Mouse (Mus musculus) regulatory T cell (primary cell): Measurements from ENCODE around the gene Ccdc77.
"Not testable (repeated sequence)": the region's sequence is repeated elsewhere in the genome, so short reads cannot be mapped to it uniquely, and the experiment has no call there.

Experiments used
- in situ Hi-C: fragments of 300-600 bp; cut with MboI, MseI; formaldehyde crosslinking; loops from one replicate; pipeline ENCODE4 v1.15.1; 2025; ENCODE audit warnings: high pct_unique_total_duplicates

Ccdc77 gene

DNA sequence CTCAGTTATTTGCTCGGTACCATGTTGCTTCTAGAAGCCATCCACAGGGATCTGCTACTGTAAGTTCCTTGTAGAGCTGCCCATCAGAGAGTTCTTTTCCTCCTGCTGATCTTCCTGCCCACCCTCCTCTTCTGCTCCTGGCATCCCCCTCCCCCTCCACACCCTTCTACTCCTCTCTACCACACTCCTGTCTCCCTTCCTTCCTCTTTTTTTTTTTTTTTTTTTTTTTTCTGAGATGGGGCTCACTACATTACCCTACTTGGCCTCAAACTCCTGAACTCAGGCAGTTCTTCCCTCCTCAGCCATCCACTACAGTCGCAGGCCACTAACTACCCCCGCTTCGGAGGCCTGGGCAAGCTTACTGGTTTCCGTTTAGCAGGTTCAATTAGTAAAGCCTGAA lies 51.7 kb downstream of the Ccdc77 start:
- in situ Hi-C loops: loop anchor here (5.0 kb wide), 1 partner anchor 430 kb away; no protein-coding TSS in a partner anchor

DNA sequence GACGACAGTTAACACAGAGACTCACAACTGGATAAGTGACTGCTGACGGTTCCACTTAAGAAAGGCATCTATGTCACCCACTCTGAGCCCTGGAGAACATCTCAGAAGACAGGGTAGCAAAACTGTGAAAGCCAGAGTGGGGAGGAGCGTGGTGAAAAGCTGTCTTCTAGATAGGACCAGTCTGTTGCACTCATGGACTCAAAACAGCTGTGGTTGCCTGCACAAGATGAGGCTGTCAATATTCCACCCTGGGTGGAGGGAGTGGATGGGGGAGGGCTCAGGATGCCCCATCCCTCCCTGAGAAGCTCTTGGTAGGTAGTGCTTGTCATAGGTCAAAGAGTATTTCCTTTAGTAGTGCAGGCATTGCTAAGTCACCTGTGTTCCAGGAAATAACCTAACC lies 54.4 kb downstream of the Ccdc77 start:
- in situ Hi-C loops: loop anchor here (5.0 kb wide), 1 partner anchor 427 kb away; no protein-coding TSS in a partner anchor

DNA sequence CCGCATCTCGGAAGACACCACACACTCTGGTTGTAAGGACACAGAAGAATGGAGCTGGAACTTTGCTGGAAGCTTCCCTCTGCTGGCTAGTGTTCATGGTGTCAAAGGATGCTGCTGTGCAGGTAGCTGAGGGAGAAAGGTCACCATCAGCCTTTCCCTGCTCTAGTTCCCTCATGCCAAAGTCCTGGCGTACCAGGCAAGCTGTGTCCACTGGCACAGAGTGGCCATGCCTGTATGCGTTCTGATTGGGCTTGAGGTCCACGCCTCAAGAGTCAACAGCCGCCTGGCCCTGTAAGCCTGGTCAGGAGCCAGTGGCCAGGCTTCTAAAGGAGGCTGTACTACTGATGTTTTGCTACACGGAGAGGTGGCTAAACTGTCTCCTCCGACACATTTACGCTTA lies 54.8 kb downstream of the Ccdc77 start:
- in situ Hi-C loops: no loop called here

DNA sequence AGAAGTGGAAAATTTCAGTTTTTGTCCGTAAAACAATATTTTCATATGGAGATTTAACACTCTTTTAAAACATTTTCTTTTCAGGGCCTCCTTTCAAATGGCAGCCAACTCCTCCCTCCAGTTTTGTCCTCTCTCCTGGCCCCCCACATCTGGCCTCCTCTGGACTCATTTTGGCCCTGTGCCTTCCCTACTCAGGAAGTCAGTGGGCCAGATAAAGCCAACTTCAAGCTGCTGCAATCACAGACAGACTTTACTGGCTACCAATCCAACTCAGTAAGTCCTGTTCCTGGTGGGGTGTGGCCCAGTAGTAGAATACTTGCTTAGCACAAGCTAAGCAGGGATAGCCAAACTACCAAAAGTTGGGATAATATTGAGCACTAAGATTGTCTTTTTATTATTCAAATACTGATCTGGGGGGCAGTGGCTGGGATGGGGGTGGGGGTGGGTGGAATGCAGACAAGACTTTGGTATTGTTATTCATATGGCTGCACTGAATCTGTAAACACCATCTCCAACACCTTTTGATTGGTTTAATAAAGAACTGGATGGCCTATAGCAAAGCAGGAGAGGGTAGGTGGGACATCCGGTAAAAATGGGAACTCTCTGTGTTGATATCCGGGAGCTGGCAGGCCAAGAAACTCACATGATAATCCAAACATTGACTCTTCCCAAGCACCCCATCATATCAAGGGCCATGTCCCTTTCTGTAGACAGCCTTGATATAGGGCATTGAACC lies 57.1 kb downstream of the Ccdc77 start:
- in situ Hi-C loops: no loop called here

DNA sequence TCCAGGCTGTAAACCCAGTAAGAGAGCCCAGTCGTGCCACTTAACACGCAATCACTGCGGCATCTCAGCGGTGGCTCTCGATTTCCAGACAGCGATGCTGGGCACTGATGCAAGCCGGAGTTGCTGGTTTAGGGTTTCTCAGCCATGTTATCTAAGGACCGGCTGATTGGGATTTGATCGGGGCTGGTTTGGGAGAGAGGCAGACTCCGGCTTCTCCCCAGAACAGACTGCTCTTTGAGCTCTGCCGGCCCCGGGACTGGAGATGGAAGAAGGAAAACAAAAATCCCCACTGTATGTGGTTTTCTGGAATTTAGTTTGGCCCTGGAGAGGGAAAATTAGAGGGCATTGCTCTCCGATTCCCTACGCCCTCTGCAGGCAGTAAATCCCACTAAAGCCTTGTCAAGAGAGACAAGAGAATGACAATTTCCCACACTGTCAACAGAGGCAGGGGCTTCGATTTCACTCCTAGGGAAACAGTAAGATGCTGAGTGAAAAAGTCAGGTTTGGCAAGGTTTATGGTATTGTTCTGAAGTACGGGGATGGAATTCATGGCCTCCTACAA lies 61.3 kb downstream of the Ccdc77 start:
- in situ Hi-C loops: no loop called here

DNA sequence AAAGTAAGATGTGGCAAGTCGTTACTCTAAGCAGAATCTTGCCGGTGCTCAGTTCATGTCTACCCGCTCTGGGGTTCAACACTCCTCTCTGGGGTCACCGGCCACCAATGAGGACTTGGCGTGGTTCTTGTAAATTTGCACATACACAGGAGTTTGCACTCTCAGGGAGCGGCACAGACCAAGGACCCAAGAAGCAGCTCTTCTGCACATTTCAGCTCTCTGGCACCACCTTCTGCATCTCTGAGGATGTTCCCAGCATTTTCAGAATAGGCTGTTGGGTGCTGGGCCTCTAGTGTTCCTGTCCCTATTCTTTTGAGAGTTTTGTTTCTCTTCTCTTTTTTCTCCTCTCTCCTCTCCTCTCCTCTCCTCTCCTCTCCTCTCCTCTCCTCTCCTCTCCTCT lies 63.0 kb downstream of the Ccdc77 start:
- in situ Hi-C loops: no loop called here

DNA sequence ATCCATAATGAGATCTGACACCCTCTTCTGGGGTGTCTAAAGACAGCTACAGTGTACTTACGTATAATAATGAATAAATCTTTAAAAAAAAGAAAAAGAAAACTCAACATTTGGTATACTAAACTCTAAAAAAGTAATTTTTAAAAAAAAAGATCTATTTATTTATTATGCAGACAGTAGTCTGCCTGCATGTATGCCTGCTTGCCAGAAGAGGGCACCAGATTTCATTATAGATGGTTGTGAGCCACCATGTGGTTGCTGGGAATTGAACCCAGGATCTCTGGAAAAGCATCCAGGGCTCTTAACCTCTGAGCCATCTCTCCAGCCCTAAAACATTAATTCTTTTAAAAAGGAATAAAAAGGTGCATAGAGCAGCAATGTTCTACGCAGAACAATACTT lies 67.6 kb downstream of the Ccdc77 start:
- in situ Hi-C loops: not testable (repeated sequence)

DNA sequence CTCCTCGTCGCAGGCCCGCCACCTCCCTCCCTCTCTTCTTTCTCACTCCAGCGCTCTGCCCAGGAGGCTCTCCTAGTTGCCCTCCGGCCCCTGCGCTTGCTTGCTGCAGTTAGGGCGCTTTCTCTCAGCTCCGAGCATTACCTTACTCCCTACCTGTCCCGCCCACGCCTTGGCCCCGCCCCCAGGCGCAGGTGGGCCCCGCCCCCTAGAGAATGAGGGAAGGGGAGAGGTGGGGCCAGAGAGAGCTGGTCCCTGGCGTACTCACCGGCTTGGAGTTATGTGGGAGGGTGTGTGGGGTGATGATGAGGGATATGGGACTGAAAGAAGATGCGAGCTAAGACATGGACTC lies 69.4 kb downstream of the Ccdc77 start:
- in situ Hi-C loops: no loop called here

DNA sequence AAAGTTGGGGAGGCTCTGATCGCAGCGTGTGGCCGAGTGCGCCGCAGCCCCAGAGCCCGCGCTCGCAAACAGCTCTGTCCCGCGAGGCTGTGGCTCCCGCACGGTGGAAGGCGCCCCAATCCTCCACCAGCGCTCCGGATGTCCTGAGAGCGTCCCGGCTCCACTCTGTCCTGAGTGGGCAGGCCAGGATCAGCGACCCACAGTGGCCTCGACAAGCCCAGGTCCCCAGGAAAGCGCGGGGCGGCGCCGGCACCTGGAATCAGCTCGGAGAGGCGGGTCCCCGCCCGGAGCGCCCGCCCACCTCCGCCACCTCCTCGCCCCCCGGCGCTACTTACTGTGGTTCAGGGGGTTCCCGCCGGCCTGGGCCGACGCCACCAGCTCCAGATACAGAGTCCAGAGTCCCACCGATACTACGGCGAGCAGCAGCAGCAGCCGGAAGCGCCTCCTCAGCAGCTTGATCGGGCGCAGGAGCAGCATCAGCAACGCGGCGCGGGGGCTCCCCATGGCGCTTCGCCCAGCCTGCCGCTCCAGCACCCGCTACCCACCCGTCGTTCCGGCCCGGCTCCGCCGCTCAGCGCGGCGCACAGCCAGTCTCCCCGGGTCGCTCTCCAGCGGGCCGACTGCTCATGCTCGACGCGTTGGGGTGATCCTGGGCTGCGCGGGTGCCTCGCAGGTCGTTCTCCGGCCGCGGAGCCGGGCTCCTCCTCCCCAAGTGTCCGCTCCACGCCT lies 70.0 kb downstream of the Ccdc77 start, which contains the start of the genes D330020A13Rik and B4galnt3:
Gene D330020A13Rik (plus strand): TSS at position 309 of the 729 bp plus-strand sequence.
Gene B4galnt3 (minus strand): TSS at position 504 of the 729 bp plus-strand sequence.
- in situ Hi-C loops: no loop called here

DNA sequence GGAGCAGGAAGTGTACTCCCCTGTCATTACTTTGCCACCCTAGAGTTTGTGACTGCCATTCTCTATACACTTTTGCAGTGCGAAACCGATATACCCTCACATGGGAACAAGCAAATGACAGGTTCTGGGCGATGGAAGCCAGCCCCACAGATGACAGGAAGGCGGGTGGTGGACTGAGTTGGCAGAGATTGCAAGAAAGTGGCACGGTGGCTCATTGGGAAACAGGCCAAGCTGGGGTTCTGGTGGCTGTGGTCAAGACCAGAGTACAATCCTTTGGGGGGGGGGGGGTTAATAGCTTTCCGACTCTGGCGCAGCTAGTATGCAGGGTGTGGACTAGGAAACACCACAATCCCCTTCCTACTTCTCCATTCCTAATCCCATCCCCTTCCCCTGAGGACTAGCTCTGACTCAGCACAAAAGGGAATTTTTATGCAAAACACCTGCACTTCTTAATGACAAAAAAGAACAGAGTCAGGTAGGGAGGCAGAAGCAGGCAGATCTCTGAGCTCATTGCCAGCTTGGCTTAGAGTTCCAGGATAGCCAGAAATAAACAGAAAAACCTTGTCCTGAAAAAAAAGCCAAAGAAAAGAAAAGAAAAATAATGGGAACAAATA lies 72.7 kb downstream of the Ccdc77 start:
- in situ Hi-C loops: no loop called here

DNA sequence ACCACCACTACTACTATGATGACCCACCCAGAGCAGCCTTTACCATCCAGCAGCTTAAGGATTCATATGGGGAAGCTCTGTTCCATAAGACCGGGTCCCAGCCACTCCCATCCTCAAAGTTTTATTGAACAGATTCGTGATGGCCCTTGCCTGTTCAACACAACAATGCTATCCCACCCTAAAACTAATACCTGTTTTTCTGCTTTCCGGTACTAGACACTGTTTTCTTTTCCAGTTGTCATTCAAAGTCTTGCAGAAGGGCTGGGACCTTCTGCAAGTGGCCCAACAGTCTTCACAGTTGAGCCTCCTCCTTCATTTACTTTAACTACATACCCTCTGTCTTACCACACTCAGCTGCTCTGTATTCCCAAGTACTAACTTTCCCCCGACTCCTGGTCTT lies 74.7 kb downstream of the Ccdc77 start:
- in situ Hi-C loops: no loop called here

DNA sequence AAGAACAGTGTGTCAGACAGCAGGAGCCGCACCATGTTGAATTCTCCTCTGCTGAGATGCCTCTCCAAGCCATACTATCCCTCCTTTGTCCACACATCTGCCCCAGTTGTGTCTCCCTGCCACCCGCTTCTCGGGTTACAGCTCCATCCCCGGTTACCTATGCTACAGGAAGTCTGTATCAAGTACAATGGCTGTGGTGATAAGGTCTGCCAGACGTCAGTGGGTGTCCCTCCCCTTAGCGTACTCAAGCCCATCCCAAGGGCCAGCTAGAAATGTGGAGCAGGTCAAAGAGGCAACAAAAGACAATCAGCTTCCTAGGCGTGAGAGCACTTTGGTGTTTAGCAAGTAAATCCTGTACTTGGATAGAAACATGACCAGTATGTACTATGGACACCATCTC lies 75.6 kb downstream of the Ccdc77 start:
- in situ Hi-C loops: no loop called here

DNA sequence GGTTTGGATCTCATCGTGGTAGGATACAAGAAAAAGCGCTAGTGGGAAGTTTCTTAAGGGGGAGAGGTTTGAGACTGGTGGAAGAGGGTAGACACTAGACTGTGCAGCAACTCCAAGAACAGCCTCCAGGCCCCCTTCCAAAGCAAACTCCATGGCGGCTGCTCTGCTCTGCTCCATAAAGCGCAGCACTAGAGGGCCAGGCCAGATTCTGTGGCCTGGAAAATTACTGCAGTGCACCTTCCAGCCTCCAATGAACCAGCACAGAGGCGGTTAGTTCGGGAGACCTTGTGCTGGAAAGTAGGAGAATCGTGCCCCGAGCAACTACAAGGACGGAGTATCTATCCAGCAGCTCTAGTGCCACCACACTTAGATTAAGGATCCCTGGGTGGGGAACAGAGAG lies 76.9 kb downstream of the Ccdc77 start:
- in situ Hi-C loops: no loop called here

DNA sequence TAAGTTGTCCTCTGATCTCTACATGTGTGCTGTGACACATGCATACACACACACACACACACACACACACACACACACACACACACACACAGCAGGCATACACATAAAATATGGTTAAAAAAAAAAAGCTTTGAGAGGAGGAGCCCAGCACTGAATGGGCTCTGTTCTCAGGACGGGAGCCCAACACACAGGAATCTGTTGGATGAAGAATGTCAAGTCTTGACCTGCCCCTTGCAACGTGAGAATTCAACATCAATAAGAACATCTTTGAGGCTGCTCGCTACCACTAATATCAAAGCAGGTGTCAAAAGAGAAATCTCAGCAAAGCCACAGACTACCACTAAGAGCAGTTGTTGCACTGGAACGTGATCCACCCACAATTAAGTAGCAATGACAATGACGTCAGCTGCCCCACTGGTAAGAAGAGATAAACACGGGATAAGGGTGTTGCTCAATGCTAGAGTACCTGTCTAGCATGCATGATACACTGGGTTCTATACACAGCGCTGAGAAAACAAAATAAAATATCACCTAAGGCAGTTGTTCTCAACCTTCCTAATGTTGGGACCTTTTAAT lies 87.2 kb downstream of the Ccdc77 start:
- in situ Hi-C loops: no loop called here

DNA sequence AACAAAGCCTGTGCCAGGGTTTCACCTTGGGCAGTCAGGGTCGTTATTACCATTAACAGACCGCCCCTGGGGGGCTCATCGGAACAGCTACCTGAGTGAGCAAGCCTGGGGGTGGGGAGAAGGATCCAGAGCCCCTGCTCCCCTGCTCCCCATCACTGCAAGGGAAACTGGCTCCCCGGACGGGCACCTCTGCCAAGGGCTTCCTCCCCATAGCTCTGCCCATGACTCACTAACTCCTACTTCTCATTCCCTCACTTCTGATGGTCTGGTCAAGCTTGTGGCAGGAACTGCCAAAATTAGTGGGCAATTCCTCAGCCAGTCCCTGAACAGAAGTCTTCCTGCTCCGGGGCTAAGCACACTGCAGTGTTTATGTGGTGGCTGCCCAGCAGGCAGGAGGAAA lies 88.9 kb downstream of the Ccdc77 start:
- in situ Hi-C loops: no loop called here

DNA sequence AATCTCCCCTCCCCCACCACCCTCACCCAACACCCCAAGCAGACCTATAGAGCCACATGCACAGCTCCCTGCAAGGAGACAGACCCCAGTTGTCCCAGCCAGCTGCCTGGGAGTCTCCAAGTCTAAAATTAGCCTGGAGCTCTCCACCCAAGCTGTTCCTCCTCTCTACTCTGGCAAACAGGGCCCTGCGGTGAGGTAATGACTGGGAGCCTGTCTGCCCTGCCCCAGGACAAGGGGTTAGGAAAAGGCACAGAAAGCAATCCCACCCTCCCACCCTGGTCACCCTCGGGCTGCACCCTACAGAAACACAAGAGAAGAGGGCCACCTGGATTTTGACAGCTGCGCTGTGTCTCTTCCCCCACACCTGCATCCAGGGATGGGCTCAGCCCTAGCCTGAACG lies 89.3 kb downstream of the Ccdc77 start:
- in situ Hi-C loops: no loop called here
